Mouse (Mus musculus) T-helper 2 cell (primary cell): ENCODE results near the gene Zc3h12d.

ENCODE experiments used
- in situ Hi-C: fragments of 300-600 bp; cut with MboI, MseI; formaldehyde crosslinking; loops from one replicate; pipeline ENCODE4 v1.15.1; 2025; ENCODE audit warnings: high pct_unique_total_duplicates

Zc3h12d gene

DNA sequence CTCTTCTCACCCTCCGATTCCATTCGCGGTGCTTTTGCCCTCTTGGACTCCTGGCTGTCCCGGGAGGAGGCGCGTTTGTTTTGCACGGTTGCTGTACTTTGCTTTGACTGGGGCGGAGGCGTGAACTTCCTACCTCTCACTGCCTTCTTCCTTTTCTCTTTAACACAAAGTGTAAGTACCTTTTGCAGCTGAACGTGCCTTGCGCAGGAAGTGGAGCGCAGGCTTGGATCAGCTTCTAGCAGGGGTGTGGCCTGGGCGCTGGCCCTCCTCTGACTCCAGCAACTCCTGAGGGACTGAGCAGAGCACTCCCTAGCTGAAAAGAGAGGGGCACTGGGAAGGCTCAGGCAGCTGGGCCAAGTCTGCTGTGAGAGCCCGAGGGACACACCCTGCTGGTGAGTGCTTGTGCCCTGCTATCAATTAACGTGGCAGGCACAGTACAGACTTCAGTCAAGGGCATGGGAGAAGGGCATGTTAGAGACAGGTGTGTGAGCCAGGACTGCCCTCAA is at the start of gene Zc3h12d:
Gene Zc3h12d, plus strand, starts transcription at position 300 of the 506 bp plus-strand sequence.
- in situ Hi-C loops = loop anchor here (10.0 kb wide), 1 partner anchor 123 kb away; the partner anchor contains the start of gene Tab2

DNA sequence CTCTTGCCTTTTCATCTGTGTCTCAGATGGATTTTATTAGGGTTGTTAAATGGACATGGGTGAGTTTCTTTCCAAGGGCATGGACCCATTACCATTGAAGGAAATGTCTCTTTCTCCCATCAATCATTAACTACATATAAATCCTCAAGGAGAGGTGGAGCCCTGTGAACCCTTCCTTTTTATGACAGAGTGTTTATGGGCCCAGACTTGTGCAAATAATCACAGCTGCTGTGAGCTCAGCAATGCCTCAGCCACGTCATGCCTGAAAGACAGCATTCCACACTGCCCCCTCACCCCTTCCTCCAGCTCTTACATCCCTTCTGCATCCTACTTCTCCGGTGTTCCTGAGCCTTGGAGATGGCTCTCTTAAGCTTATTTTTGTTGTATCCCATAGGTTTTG is 45.0 kb upstream of the Zc3h12d start:
- in situ Hi-C loops = no loop called here

DNA sequence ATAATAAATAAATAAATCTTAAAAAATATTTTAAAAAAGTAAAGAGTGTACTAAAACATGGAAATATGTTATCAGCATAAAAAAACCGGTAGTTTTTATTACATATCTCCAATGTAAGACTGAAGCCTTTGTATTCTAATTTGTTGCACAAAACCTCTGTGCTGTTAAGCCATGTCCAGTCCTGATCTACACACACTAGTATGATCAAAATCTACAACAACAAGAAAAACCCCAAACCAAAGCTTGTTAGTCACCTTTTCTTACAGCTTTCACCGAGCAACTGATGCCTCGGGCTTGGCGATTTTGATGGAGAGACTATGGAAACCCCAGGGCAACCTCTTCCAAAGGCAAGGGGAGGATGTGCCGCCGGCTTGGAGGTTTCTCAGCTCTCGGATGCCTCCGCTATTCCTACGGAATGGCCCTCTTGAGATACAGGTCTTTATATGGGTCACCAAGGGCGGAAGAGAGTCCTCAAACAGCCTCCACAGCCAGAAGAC is 40.0 kb upstream of the Zc3h12d start:
- in situ Hi-C loops = no loop called here

- in situ Hi-C loops = no loop called here
These were observed 39.4 kb upstream of the Zc3h12d start, which contains the start of the genes Ginm1 and Ppil4 for GRCm38 (mm10) chr10:7792751-7793385. TSS of gene Ginm1 (minus strand) at chr10:7792824. TSS of gene Ppil4 (plus strand) at chr10:7792891.

DNA sequence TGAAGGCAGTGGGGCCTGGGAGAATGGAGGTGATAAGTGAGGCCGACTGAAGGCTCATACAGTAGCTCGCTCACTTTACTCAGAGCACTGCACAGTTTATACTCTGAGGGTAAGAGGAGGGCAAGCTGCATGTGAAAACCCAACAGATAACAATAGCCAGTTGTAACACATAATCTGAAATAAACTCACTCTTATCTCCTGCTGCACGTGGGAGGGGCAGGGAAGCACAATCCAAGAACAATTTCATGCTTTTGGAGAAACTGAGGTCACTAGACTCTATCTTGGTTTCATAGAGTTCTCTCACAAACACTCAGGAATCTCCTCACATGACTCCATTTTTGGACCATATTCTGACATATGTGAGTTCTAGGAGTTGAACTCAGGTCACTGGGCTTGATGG is 31.0 kb upstream of the Zc3h12d start:
- in situ Hi-C loops = no loop called here

DNA sequence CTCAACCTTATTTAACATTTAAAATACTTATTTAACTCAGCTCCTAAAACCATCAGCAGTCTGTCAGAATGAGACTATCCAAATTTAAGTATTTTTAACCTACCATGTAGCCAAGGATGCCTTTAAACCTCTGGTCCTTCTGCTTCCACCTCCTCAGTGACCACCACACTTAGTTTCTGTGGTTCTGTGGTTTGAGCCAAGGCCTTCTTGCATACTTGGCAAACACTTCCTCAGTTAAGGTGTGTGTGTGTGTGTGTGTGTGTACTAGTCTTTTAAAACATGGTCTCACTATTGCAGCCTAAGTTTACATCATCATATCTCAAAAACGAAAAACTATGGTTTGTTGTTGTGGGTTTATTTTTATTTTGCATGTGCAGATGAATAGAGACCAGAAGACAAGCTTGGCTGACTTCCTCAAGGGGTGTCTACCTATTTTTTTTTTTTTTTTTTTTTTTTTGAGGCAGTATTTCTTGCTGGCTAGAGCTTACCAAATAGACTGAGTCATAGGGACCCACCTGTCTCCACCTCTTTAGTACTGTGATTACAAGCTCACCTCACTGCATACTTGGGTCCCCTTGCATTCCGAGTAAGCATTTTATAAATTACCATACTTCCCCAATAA is 29.6 kb upstream of the Zc3h12d start:
- in situ Hi-C loops = no loop called here

- in situ Hi-C loops = no loop called here
These were observed 22.3 kb upstream of the Zc3h12d start for GRCm38 (mm10) chr10:7809937-7810336.

- in situ Hi-C loops = no loop called here
These were observed 15.8 kb upstream of the Zc3h12d start for GRCm38 (mm10) chr10:7816476-7816875.

- in situ Hi-C loops = no loop called here
These were observed 13.6 kb upstream of the Zc3h12d start for GRCm38 (mm10) chr10:7818676-7819075.

DNA sequence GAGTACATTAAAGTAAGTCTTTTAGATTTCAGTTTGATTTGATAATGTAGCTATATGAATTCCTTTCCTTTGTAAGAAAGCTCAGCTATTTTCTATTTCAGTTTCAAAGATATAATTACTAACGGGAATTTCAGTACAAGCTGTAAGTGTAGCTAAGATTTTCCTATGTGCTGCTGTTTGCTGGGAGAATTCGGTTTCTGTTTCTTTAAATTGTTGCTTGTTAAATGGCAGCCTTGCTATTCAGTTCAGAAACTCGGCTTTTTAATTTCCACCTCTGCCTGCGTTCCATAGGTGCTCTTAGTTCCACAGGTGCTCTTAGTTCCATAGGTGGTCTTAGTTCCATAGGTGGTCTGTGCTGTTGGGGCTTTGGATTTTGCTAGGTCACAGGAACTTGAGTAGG is 13.1 kb upstream of the Zc3h12d start:
- in situ Hi-C loops = no loop called here

- in situ Hi-C loops = loop anchor here (10.0 kb wide), 1 partner anchor 115 kb away; no protein-coding TSS in a partner anchor
These were observed 12.7 kb upstream of the Zc3h12d start for GRCm38 (mm10) chr10:7819603-7820002.

DNA sequence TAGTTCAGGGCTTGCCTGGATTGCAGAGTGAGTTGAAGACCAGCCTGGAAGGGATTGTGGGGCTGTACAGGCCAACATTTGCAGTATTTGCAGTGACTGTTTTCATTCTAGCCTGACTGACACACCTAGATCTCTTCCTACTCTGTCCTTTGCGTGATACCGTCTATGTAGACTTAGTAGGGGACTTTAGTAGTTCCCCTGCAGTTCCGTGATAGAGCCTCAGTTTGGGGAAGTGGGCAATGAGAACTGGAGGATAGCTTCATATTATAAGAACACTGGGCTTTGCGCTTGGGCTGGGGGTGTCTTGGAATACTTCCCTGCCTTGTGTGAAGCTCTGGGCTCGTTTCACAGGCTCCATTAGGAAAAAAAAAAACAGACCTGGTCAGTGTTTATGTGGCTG is 12.1 kb upstream of the Zc3h12d start:
- in situ Hi-C loops = loop anchor here (10.0 kb wide), 1 partner anchor 115 kb away; no protein-coding TSS in a partner anchor

- in situ Hi-C loops = loop anchor here (10.0 kb wide), 1 partner anchor 113 kb away; no protein-coding TSS in a partner anchor
These were observed 10.3 kb upstream of the Zc3h12d start for GRCm38 (mm10) chr10:7821981-7822380.

DNA sequence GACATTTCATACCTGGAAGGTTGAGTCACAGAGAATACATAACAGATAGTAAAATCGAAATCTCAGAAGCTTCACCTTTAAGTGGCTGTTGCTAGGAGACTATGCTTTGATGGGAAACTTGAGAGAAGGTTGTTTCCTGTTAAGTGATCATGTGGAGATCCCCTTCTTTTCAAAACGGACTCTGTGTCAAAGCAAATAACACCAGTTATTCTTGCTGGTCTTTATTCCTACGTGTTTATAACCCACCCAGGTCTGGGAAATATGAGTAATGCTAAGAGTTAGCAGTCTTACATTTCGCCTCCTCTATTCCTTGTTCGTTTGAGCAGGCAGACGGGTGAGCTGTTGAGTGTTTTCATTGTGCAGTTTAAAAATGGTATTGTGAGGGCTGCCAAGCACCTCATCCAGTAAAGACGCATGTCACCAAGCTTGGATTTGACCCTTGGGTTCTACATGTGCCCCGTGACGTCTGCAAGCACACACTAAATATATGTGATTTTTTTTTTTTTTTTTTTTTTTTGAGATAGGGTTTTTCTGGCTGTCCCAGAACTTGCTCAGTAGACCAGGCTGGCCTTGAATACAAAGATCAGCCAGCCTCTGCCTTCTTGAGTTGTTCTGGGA is 7.5 kb upstream of the Zc3h12d start:
- in situ Hi-C loops = loop anchor here (10.0 kb wide), 1 partner anchor 110 kb away; no protein-coding TSS in a partner anchor

- in situ Hi-C loops = loop anchor here (10.0 kb wide), 1 partner anchor 110 kb away; no protein-coding TSS in a partner anchor
These were observed 7.0 kb upstream of the Zc3h12d start for GRCm38 (mm10) chr10:7825281-7825665.

DNA sequence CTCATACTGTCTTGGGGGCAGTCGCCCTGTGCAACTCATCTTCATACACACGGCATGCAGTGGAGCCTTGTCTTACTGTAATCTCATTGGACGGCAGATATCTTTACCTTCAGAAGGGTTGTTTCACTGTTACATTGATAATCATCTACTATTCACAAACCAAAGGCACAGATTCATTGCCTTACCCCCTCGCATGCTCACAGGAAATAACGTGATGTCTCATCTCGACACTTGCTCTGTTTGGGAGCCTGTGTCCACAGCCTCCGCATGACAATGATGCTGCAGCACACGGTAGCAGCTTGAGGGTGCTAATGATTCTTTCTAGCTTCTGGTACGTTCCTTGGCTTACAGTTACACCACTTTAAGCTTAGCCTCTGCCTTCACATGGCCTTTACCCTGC is 6.2 kb upstream of the Zc3h12d start:
- in situ Hi-C loops = loop anchor here (10.0 kb wide), 1 partner anchor 109 kb away; no protein-coding TSS in a partner anchor

DNA sequence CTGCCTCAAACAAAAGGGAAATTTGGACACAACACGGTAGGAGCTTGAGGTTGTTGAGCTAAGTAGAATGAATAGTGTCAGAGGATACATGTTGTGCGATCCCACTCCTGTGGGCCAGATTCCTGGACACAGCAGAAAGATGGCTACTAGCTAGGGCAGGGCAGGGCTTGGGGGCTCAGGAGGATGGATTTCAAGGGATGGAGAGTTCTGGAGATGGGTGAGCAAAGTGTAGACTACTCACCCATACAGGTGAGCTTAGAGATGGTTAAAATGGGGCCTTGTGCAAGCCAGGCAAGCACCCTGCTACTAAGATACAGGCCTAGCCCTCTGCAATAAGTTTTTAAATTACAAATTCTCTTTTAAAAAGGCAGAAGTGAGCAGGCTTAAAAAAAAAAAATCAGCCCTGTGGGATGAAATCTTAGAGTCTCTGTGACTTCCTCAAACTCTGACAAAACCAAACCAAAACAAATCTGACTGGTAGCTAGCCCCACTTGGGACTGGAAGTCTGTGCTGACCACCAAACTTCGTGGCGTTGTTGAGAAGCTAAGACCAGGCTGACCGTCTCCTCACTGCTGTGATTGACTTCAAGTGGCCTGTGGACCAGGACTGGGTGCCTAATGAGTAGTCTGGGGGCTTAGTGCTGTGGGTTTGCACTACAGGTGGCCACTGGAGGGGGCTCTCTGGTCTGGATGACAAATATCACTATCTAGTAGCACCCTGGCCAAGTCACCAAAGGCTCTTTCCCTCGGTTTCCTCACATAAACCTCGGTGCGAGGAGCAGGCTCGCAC is 1.3 kb downstream of the Zc3h12d start:
- in situ Hi-C loops = loop anchor here (10.0 kb wide), 1 partner anchor 121 kb away; the partner anchor contains the start of gene Tab2

DNA sequence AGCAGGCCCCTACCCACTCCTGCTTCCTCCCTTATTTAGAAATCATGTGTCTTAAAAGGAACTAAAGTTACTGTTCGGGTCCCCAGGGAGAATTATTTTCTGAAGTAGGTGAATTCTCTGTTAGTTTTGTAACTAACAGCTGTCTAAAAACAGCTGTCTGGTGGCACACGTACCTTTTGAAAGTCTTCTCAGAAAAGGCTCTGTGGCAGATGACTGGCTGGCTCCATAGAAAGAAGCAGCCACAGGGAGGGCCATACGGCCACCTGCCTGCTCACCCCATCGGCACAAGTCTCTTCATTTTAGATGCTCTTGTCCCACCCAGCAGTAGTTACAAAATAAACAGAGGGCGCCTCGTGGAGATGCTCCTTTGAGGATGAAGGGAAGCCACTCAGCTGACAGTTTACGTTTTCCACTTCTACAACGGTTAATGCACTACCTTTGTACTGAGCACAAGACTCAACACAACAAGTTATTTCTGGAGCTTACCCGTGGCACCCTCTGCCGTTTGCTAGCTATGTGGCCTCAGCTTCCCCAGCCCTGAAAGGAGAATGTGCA is 2.5 kb downstream of the Zc3h12d start:
- in situ Hi-C loops = loop anchor here (10.0 kb wide), 1 partner anchor 120 kb away; the partner anchor contains the start of gene Tab2

DNA sequence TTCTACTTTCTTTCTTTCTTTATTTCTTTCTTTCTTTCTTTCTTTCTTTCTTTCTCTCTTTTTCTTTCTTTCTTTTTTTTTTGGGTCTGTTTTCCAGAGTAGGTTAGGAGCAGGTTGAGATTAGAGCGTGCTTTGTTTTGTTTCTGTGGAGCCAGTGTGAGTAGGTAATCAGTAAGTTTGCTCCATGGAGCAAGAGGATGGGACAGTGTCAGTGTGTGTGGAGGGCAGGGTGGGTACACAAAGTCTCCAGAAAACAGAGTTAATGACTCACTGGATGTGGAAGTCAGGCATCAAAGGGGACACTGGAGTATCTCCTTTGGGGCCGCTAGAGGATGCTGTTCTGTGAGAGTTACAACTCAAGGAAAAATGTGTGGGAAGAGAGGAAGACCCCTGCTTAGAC is 4.6 kb downstream of the Zc3h12d start:
- in situ Hi-C loops = loop anchor here (10.0 kb wide), 1 partner anchor 118 kb away; the partner anchor contains the start of gene Tab2

- in situ Hi-C loops = loop anchor here (10.0 kb wide), 1 partner anchor 117 kb away; the partner anchor contains the start of gene Tab2
These were observed 5.2 kb downstream of the Zc3h12d start for GRCm38 (mm10) chr10:7837446-7837845.
